Comparison of ENCODE assay signal across 22 mouse cellular contexts in genomic region chr2:52351029-52351428, GRCm38 (mm10). TPM values are rescaled to one million over a fixed set of nuclear protein-coding genes. Genes with fewer than 3 reads are reported as not detected.
DNase-seq lines count a peak whose midpoint lies in the region; ATAC-seq and TF ChIP-seq lines count a peak whose summit lies in the region.
"Had no signal": no experiment of that assay in that cellular context is flagged by ENCODE, and none has a peak within 500 bp of the region (broad histone marks: within the 10 kb centered on the region; RNA-seq: fewer than 3 reads in every experiment).

No protein-coding gene starts in this region.

- no peaks in the 10 kb centered on the region for H3K4me1 ChIP-seq in forebrain, embryonic 10.5 days
- H3K4me1 ChIP-seq in forebrain, embryonic 16.5 days (replicated peaks; ENCODE audit: control insufficient read depth, insufficient read depth, low read length): no peaks in the 10 kb centered on the region
- no peaks in the 10 kb centered on the region for H3K4me1 ChIP-seq in heart, embryonic 10.5 days
- no peaks in the 10 kb centered on the region; the same call in 1 of the 2 replicates for H3K4me1 ChIP-seq in heart, embryonic 11.5 days (ENCODE audit: control insufficient read depth, insufficient read depth, low read length)
- H3K4me1 ChIP-seq in liver, postnatal 0 days (ENCODE audit: insufficient read depth): no peaks in the 10 kb centered on the region

- H3K79me2 ChIP-seq in myocyte (ENCODE audit: control insufficient read depth, insufficient read depth): no peaks in the 10 kb centered on the region

- 90% methylated on average over 1 of the region's 1 CpGs for WGBS in forebrain, embryonic 10.5 days
- 93% methylated on average over 1 of the region's 1 CpGs for WGBS in forebrain, embryonic 16.5 days
- WGBS in heart, embryonic 10.5 days: 84% methylated on average over 1 of the region's 1 CpGs
- 84% methylated on average over 1 of the region's 1 CpGs for WGBS in heart, embryonic 11.5 days (ENCODE audit: insufficient replicate concordance)
- WGBS in liver, postnatal 0 days (ENCODE audit: insufficient replicate concordance): 77% methylated on average over 1 of the region's 1 CpGs

- no peak for TF ChIP-seq CTCF in liver, postnatal 0 days (IDR thresholded peaks at IDR 0.05; ENCODE audit: low read depth)

- no peaks in the 10 kb centered on the region for H3K27me3 ChIP-seq in forebrain, embryonic 10.5 days (ENCODE audit: poor library complexity, severe bottlenecking)
- H3K27me3 ChIP-seq in forebrain, embryonic 16.5 days (replicated peaks; ENCODE audit: control insufficient read depth, insufficient read depth, low read length): no peaks in the 10 kb centered on the region
- H3K27me3 ChIP-seq in heart, embryonic 10.5 days (ENCODE audit: insufficient read depth, poor library complexity, severe bottlenecking): no peaks in the 10 kb centered on the region
- no peaks in the 10 kb centered on the region for H3K27me3 ChIP-seq in heart, embryonic 11.5 days (ENCODE audit: control insufficient read depth, insufficient read depth, low read length)
- no peaks in the 10 kb centered on the region for H3K27me3 ChIP-seq in myocyte (ENCODE audit: control insufficient read depth, insufficient read depth, insufficient read length)
- H3K27me3 ChIP-seq in liver, postnatal 0 days (ENCODE audit: insufficient read depth, low read length): no peaks in the 10 kb centered on the region
- H3K27me3 ChIP-seq: CH12.LX, Patski had no signal

- no peak overlapping the region for H3K9ac ChIP-seq in forebrain, embryonic 16.5 days (replicated peaks; ENCODE audit: low read depth, low read length)
- H3K9ac ChIP-seq in heart, embryonic 11.5 days (ENCODE audit: low read depth, low read length): no peak overlapping the region
- H3K9ac ChIP-seq in liver, postnatal 0 days (replicated peaks): no peak overlapping the region

- TF ChIP-seq POLR2A in myocyte (IDR thresholded peaks at IDR 0.05; ENCODE audit: insufficient read length, low read depth): no peak

- no peak overlapping the region for H3K4me3 ChIP-seq in forebrain, embryonic 10.5 days
- H3K4me3 ChIP-seq in forebrain, embryonic 16.5 days (replicated peaks; ENCODE audit: low read length): no peak overlapping the region
- H3K4me3 ChIP-seq in heart, embryonic 10.5 days: no peak overlapping the region
- no peak overlapping the region for H3K4me3 ChIP-seq in heart, embryonic 11.5 days (ENCODE audit: low read depth, low read length)
- no peak overlapping the region for H3K4me3 ChIP-seq in myocyte
- no peak overlapping the region for H3K4me3 ChIP-seq in liver, postnatal 0 days (ENCODE audit: low read depth, low read length)

- H3K36me3 ChIP-seq in forebrain, embryonic 10.5 days (replicated peaks): no peaks in the 10 kb centered on the region
- no peaks in the 10 kb centered on the region for H3K36me3 ChIP-seq in forebrain, embryonic 16.5 days (ENCODE audit: control insufficient read depth, insufficient read depth)
- no peaks in the 10 kb centered on the region for H3K36me3 ChIP-seq in heart, embryonic 10.5 days
- H3K36me3 ChIP-seq in heart, embryonic 11.5 days (ENCODE audit: control insufficient read depth, insufficient read depth, low read length): no peaks in the 10 kb centered on the region
- H3K36me3 ChIP-seq in myocyte (ENCODE audit: control insufficient read depth, insufficient read depth): no peaks in the 10 kb centered on the region
- no peaks in the 10 kb centered on the region for H3K36me3 ChIP-seq in liver, postnatal 0 days (replicated peaks; ENCODE audit: insufficient read depth, low read length)
- H3K36me3 ChIP-seq: G1E had no signal

- no peak for ATAC-seq in forebrain, embryonic 16.5 days
- ATAC-seq in heart, embryonic 11.5 days (replicated peaks; ENCODE audit: insufficient number of reproducible peaks, low FRiP score, low TSS enrichment): no peak
- ATAC-seq in liver, postnatal 0 days: no peak
- ATAC-seq: activated CD4-positive, CD25-positive, alpha-beta regulatory T cell, adult 4 months; CD4-positive, CD25-positive, alpha-beta regulatory T cell, adult 4 months; Patski had no signal

- peak; percentile 1 for DNase-seq in forebrain, embryonic 10.5 days (ENCODE audit: extremely low spot score, low spot score)
- DNase-seq in heart, adult 11 months: peak; percentile 79
- DNase-seq in heart, postnatal 4 days: no peak
- peak; percentile 19 for DNase-seq in heart, embryonic 10.5 days (ENCODE audit: low spot score)
- no peak for DNase-seq in liver, postnatal 0 days
- DNase-seq: adrenal gland, adult 2 months; adrenal gland, adult 8-10 months; adrenal gland, postnatal 10 days; adrenal gland, postnatal 14 days; adrenal gland, postnatal 25 days; adrenal gland, postnatal 36 days; B cell, adult 2 months; cerebellum, adult 11 months; cerebellum, adult 11-12 months had no signal

- H3ac ChIP-seq in myocyte (ENCODE audit: control insufficient read depth, insufficient read length): no peak overlapping the region

- peaks cover 9% of the 10 kb centered on the region; the same call in 1 of the 2 replicates for H3K9me3 ChIP-seq in forebrain, embryonic 10.5 days
- no peaks in the 10 kb centered on the region for H3K9me3 ChIP-seq in forebrain, embryonic 16.5 days (ENCODE audit: control insufficient read depth, low read length)
- H3K9me3 ChIP-seq in heart, embryonic 10.5 days: no peaks in the 10 kb centered on the region
- no peaks in the 10 kb centered on the region for H3K9me3 ChIP-seq in heart, embryonic 11.5 days (replicated peaks; ENCODE audit: control insufficient read depth, low read length)
- no peaks in the 10 kb centered on the region for H3K9me3 ChIP-seq in liver, postnatal 0 days (ENCODE audit: low read length)
- H3K9me3 ChIP-seq: G1E had no signal

- no peak for TF ChIP-seq EP300 in liver, postnatal 0 days (IDR thresholded peaks at IDR 0.05; ENCODE audit: low read depth)

- H3K4me2 ChIP-seq in forebrain, embryonic 16.5 days (ENCODE audit: low read length): no peak overlapping the region
- no peak overlapping the region for H3K4me2 ChIP-seq in heart, embryonic 11.5 days
- no peak overlapping the region for H3K4me2 ChIP-seq in myocyte (ENCODE audit: low read depth)
- no peak overlapping the region for H3K4me2 ChIP-seq in liver, postnatal 0 days (ENCODE audit: low read depth, low read length)

- H3K27ac ChIP-seq in forebrain, embryonic 10.5 days: no peak overlapping the region
- H3K27ac ChIP-seq in forebrain, embryonic 16.5 days (ENCODE audit: low read length): no peak overlapping the region
- H3K27ac ChIP-seq in heart, embryonic 10.5 days: no peak overlapping the region
- H3K27ac ChIP-seq in heart, embryonic 11.5 days (ENCODE audit: low read depth, low read length): no peak overlapping the region
- H3K27ac ChIP-seq in liver, postnatal 0 days (ENCODE audit: low read depth): no peak overlapping the region

TF ChIP-seq in myocyte, 11 proteins besides CTCF, POLR2A, EP300 and RAD21:
- TF ChIP-seq REST (IDR thresholded peaks at IDR 0.05; ENCODE audit: insufficient read depth, insufficient read length) (no peak), E2F4 (IDR thresholded peaks at IDR 0.05; ENCODE audit: insufficient read depth) (no peak), TCF12 (IDR thresholded peaks at IDR 0.05; ENCODE audit: insufficient read depth, poor library complexity, severe bottlenecking) (peak; percentile 29), SRF (IDR thresholded peaks at IDR 0.05; ENCODE audit: control insufficient read depth, insufficient read length, low read depth) (no peak), POLR2AphosphoS2 (IDR thresholded peaks at IDR 0.05; ENCODE audit: insufficient read length, low read depth) (no peak), CEBPB (IDR thresholded peaks at IDR 0.05; ENCODE audit: insufficient read depth, poor library complexity, severe bottlenecking) (no peak), MYOD1 (IDR thresholded peaks at IDR 0.05; ENCODE audit: control insufficient read depth in 1 of 3, insufficient read length in 2 of 3, low read depth in 2 of 3) (peak in 2 of 3 experiments; percentile 86 to 92), TCF3 (IDR thresholded peaks at IDR 0.05; ENCODE audit: insufficient read length, low read depth) (peak; percentile 31), MAX (IDR thresholded peaks at IDR 0.05; ENCODE audit: low read depth) (no peak), MYOG (IDR thresholded peaks at IDR 0.05; ENCODE audit: control insufficient read depth in 1 of 3, insufficient read depth in 1 of 3, insufficient read length in 2 of 3, low read depth in 2 of 3) (peak in 2 of 3 experiments; percentile 35 to 69), USF1 (IDR thresholded peaks at IDR 0.05; ENCODE audit: low read depth) (no peak)

RNA-seq across cellular contexts. Expression of gene Neb, which starts 27.2 kb away (rescaled TPM):
- polyA plus RNA-seq in forebrain, embryonic 10.5 days (2016; fragmentation: Nextera tagmentation; extraction: Ambion mirVana): 0.12 and 0.31 TPM in 2 replicates
- polyA plus RNA-seq in forebrain, embryonic 16.5 days (2015; fragmentation: Nextera tagmentation; extraction: Ambion mirVana): 6.4 and 10.5 TPM in 2 replicates
- total RNA-seq in heart, postnatal 4 days (2021): 1 to 10 TPM; 4.1 to 6.5 TPM
- 0.75 and 1.7 TPM in 2 replicates for polyA plus RNA-seq in heart, embryonic 10.5 days (2016; fragmentation: Nextera tagmentation; extraction: Ambion mirVana)
- 1.8 and 3.2 TPM in 2 replicates for polyA plus RNA-seq in heart, embryonic 11.5 days (2014; fragmentation: Nextera tagmentation; extraction: Ambion mirVana)
- 60.8 TPM for polyA plus RNA-seq in myocyte (2012; fragmentation: generic; extraction: Trizol)
- 1.7 and 10.1 TPM in 2 replicates for polyA plus RNA-seq in liver, postnatal 0 days (2015; fragmentation: Nextera tagmentation; extraction: Ambion mirVana)

Comparison
In these comparisons a context has a peak if more than half of its experiments do, and no peak if none do; other contexts are left out.
1. DNase-seq: peak in forebrain, embryonic 10.5 days (single experiment), heart, adult 11 months (single experiment) and heart, embryonic 10.5 days (single experiment); none in heart, postnatal 4 days (single experiment) and liver, postnatal 0 days (single experiment).